ENCODE assay signal across 10 mouse cellular contexts in genomic region chr8:123331301-123331700, GRCm38 (mm10). TPM values are rescaled to one million over a fixed set of nuclear protein-coding genes. Genes with fewer than 3 reads are reported as not detected.
A peak's percentile ranks its signal among the peaks of the same experiment; 100 is the strongest.
DNase-seq lines count a peak whose midpoint lies in the region; ATAC-seq and TF ChIP-seq lines count a peak whose summit lies in the region.
"Had no signal": no experiment of that assay in that cellular context is flagged by ENCODE, and none has a peak within 500 bp of the region (broad histone marks: within the 10 kb centered on the region; RNA-seq: fewer than 3 reads in every experiment).

No protein-coding gene starts in this region.

- H3K4me2 ChIP-seq in neural tube, embryonic 12.5 days (replicated peaks) = peak overlapping the region; percentile 80; the same call in 1 of the 2 replicates
- H3K4me2 ChIP-seq in liver, embryonic 13.5 days = peak overlapping the region; percentile 98; the same call in 1 of the 2 replicates

- no peaks in the 10 kb centered on the region for H3K36me3 ChIP-seq in neural tube, embryonic 12.5 days
- H3K36me3 ChIP-seq in liver, embryonic 13.5 days = no peaks in the 10 kb centered on the region

- no peaks in the 10 kb centered on the region for H3K27me3 ChIP-seq in neural tube, embryonic 12.5 days (replicated peaks)
- peaks cover 18% of the 10 kb centered on the region for H3K27me3 ChIP-seq in liver, embryonic 13.5 days

- no peak overlapping the region for H3K27ac ChIP-seq in neural tube, embryonic 12.5 days
- H3K27ac ChIP-seq in cortical plate, adult 2 months (ENCODE audit: insufficient read depth, low read length) = no peak overlapping the region
- H3K27ac ChIP-seq in liver, embryonic 13.5 days = peak overlapping the region; percentile 77

- H3K4me3 ChIP-seq in neural tube, embryonic 12.5 days = no peak overlapping the region
- peak overlapping the region; percentile 47; the same call in 1 of the 2 replicates for H3K4me3 ChIP-seq in cortical plate, adult 2 months (ENCODE audit: insufficient read depth, low read length)
- no peak overlapping the region for H3K4me3 ChIP-seq in liver, embryonic 13.5 days (replicated peaks)

- H3K9me3 ChIP-seq in neural tube, embryonic 12.5 days = no peaks in the 10 kb centered on the region
- no peaks in the 10 kb centered on the region for H3K9me3 ChIP-seq in liver, embryonic 13.5 days (replicated peaks)

- ATAC-seq in neural tube, embryonic 12.5 days (ENCODE audit: low FRiP score, low read depth) = no peak
- no peak for ATAC-seq in liver, embryonic 13.5 days (ENCODE audit: low read depth)

- no peak for TF ChIP-seq POLR2A in cortical plate, adult 2 months (IDR thresholded peaks at IDR 0.05; ENCODE audit: extremely low read depth, insufficient read depth, low read length)

- DNase-seq in neural tube, embryonic 10.5 days (ENCODE audit: extremely low spot score, low spot score) = no peak
- DNase-seq in liver, embryonic 13.5 days = no peak
- no peak for DNase-seq in cerebellum, postnatal 4 days (ENCODE audit: low spot score in 2 of 2)
- DNase-seq in adrenal gland, adult 8-10 months = no peak
- no peak for DNase-seq in urinary bladder, postnatal 36 days (ENCODE audit: low spot score in 2 of 2)
- DNase-seq: cerebellum, postnatal 25 days; lung, adult 2 months; thymus, postnatal 25 days had no signal

- WGBS in neural tube, embryonic 12.5 days = 83% methylated on average over 2 of the region's 2 CpGs
- WGBS in liver, embryonic 13.5 days (ENCODE audit: insufficient replicate concordance) = 39% methylated on average over 2 of the region's 2 CpGs

- H3K9ac ChIP-seq in neural tube, embryonic 12.5 days = no peak overlapping the region
- no peak overlapping the region for H3K9ac ChIP-seq in liver, embryonic 13.5 days

- TF ChIP-seq CTCF in cortical plate, adult 2 months (IDR thresholded peaks at IDR 0.05; ENCODE audit: extremely low read depth, insufficient read depth, low read length) = no peak

- peaks cover 17% of the 10 kb centered on the region for H3K4me1 ChIP-seq in neural tube, embryonic 12.5 days
- peaks cover 4% of the 10 kb centered on the region; the same call in 1 of the 2 replicates for H3K4me1 ChIP-seq in cortical plate, adult 2 months (ENCODE audit: control insufficient read depth, insufficient read depth, low read length)
- H3K4me1 ChIP-seq in liver, embryonic 13.5 days (replicated peaks) = peaks cover 75% of the 10 kb centered on the region

RNA-seq across cellular contexts. Expression of gene Spire2, which starts 1.2 kb away (rescaled TPM):
- polyA plus RNA-seq in neural tube, embryonic 12.5 days (2016; fragmentation: Nextera tagmentation; extraction: Ambion mirVana) = 35.6 and 38.3 TPM in 2 replicates
- 18.2 and 18.9 TPM in 2 replicates for polyA plus RNA-seq in cortical plate, adult 2 months (2012; rRNA removed)
- polyA plus RNA-seq in liver, embryonic 13.5 days (2015; fragmentation: Nextera tagmentation; extraction: Ambion mirVana) = 3.1 and 3.4 TPM in 2 replicates
- total RNA-seq in adrenal gland, adult 8-10 months (2022) = 1 to 10 TPM; 2.3 to 2.8 (median 2.4) TPM

RNA-seq across cellular contexts. Expression of gene Fanca, which starts 12.9 kb away (rescaled TPM):
- 22.5 and 24.6 TPM in 2 replicates for polyA plus RNA-seq in neural tube, embryonic 12.5 days (2016; fragmentation: Nextera tagmentation; extraction: Ambion mirVana)
- polyA plus RNA-seq in cortical plate, adult 2 months (2012; rRNA removed) = 3.9 and 4.8 TPM in 2 replicates
- polyA plus RNA-seq in liver, embryonic 13.5 days (2015; fragmentation: Nextera tagmentation; extraction: Ambion mirVana) = 18.3 and 21.3 TPM in 2 replicates
- 1 to 10 TPM; 4.3 to 7.4 (median 5.5) TPM for total RNA-seq in adrenal gland, adult 8-10 months (2022)

RNA-seq across cellular contexts. Expression of gene Tcf25, which starts 42.3 kb away (rescaled TPM):
- 225 and 278 TPM in 2 replicates for polyA plus RNA-seq in neural tube, embryonic 12.5 days (2016; fragmentation: Nextera tagmentation; extraction: Ambion mirVana)
- polyA plus RNA-seq in cortical plate, adult 2 months (2012; rRNA removed) = 659 and 685 TPM in 2 replicates
- polyA plus RNA-seq in liver, embryonic 13.5 days (2015; fragmentation: Nextera tagmentation; extraction: Ambion mirVana) = 63.6 and 73.7 TPM in 2 replicates
- 100 to 1,000 TPM; 223 to 301 (median 278) TPM for total RNA-seq in adrenal gland, adult 8-10 months (2022)
